8 mouse cellular contexts compared by ENCODE assay signal in genomic region chr11:116109441-116110081, GRCm38 (mm10). TPM values are rescaled to one million over a fixed set of nuclear protein-coding genes. Genes with fewer than 3 reads are reported as not detected.
DNase-seq lines count a peak whose midpoint lies in the region; ATAC-seq and TF ChIP-seq lines count a peak whose summit lies in the region.

No protein-coding gene starts in this region.

- peak; percentile 72 to 73 for DNase-seq in heart, adult 2 months
- no peak for DNase-seq in heart, postnatal 25 days (ENCODE audit: low spot score)
- DNase-seq in embryonic facial prominence, embryonic 14.5 days (ENCODE audit: low spot score), result no peak
- no peak for DNase-seq in cerebellum, adult 8-10 months
- no peak for DNase-seq in left cerebral cortex, postnatal 4 days

- H3K27ac ChIP-seq in heart, adult 2 months, result peak overlapping the region; percentile 98
- peak overlapping the region; percentile 48 for H3K27ac ChIP-seq in embryonic facial prominence, embryonic 14.5 days (replicated peaks; ENCODE audit: low read depth, low read length)
- no peak overlapping the region for H3K27ac ChIP-seq in hindbrain, embryonic 16.5 days (ENCODE audit: low read depth, low read length)
- H3K27ac ChIP-seq in liver, embryonic 12.5 days, result no peak overlapping the region
- no peak overlapping the region for H3K27ac ChIP-seq in neural tube, embryonic 15.5 days (replicated peaks)

- H3K79me2 ChIP-seq in heart, adult 2 months (replicated peaks; ENCODE audit: control insufficient read depth, insufficient read depth, low read length), result no peaks in the 10 kb centered on the region; the same call in 1 of the 2 replicates

- H3K9me3 ChIP-seq in embryonic facial prominence, embryonic 14.5 days (ENCODE audit: control insufficient read depth, low read length), result no peaks in the 10 kb centered on the region
- H3K9me3 ChIP-seq in hindbrain, embryonic 16.5 days (ENCODE audit: control insufficient read depth, low read length), result no peaks in the 10 kb centered on the region
- H3K9me3 ChIP-seq in liver, embryonic 12.5 days (replicated peaks), result no peaks in the 10 kb centered on the region
- no peaks in the 10 kb centered on the region for H3K9me3 ChIP-seq in neural tube, embryonic 15.5 days (replicated peaks)

- no peak for TF ChIP-seq POLR2A in heart, adult 2 months (IDR thresholded peaks at IDR 0.05; ENCODE audit: insufficient read depth, low read depth, low read length)

- under 1% methylated on average over 67 of the region's 70 CpGs for WGBS in heart, adult 2 months
- WGBS in embryonic facial prominence, embryonic 14.5 days, result 2% methylated on average over 37 of the region's 70 CpGs
- 2% methylated on average over 62 of the region's 70 CpGs for WGBS in hindbrain, embryonic 16.5 days
- 2% methylated on average over 69 of the region's 70 CpGs for WGBS in liver, embryonic 12.5 days (ENCODE audit: insufficient replicate concordance)
- 2% methylated on average over 52 of the region's 70 CpGs for WGBS in neural tube, embryonic 15.5 days

- no peaks in the 10 kb centered on the region for H3K27me3 ChIP-seq in heart, adult 2 months (ENCODE audit: control insufficient read depth, insufficient read depth, low read length)
- peaks cover 54% of the 10 kb centered on the region for H3K27me3 ChIP-seq in embryonic facial prominence, embryonic 14.5 days (replicated peaks; ENCODE audit: control insufficient read depth, insufficient read depth, low read length)
- peaks cover 42% of the 10 kb centered on the region for H3K27me3 ChIP-seq in hindbrain, embryonic 16.5 days (replicated peaks; ENCODE audit: control insufficient read depth, insufficient read depth, low read length)
- peaks cover 71% of the 10 kb centered on the region for H3K27me3 ChIP-seq in liver, embryonic 12.5 days (replicated peaks)
- peaks cover 66% of the 10 kb centered on the region for H3K27me3 ChIP-seq in neural tube, embryonic 15.5 days (replicated peaks)

- 0 out of 2 replicates have a peak, but pooled peaks have one; percentile 3 for ATAC-seq in embryonic facial prominence, embryonic 14.5 days (ENCODE audit: low read depth)
- no peak for ATAC-seq in hindbrain, embryonic 16.5 days
- ATAC-seq in liver, embryonic 12.5 days, result no peak
- ATAC-seq in neural tube, embryonic 15.5 days (ENCODE audit: low FRiP score), result no peak; the same call in 1 of the 2 replicates

- intact Hi-C loops in heart, adult 2 months (cut with DNase I), result loop anchor here (1.0 to 2.0 kb wide), 2 partner anchors 15 to 22 kb away; no protein-coding TSS in a partner anchor
- intact Hi-C loops in heart, postnatal 25 days (cut with DNase I), result loop anchor here (1.0 to 2.0 kb wide), 2 partner anchors 19 to 21 kb away; no protein-coding TSS in a partner anchor
- intact Hi-C loops in left cerebral cortex, postnatal 4 days (cut with DNase I), result no loop called here

- peaks cover 3% of the 10 kb centered on the region for H3K36me3 ChIP-seq in heart, adult 2 months (ENCODE audit: control insufficient read depth, insufficient read depth, low read length)
- H3K36me3 ChIP-seq in embryonic facial prominence, embryonic 14.5 days (ENCODE audit: control insufficient read depth, insufficient read depth, low read length), result no peaks in the 10 kb centered on the region
- H3K36me3 ChIP-seq in hindbrain, embryonic 16.5 days (ENCODE audit: control insufficient read depth, insufficient read depth, low read length), result no peaks in the 10 kb centered on the region
- H3K36me3 ChIP-seq in liver, embryonic 12.5 days, result no peaks in the 10 kb centered on the region
- H3K36me3 ChIP-seq in neural tube, embryonic 15.5 days, result no peaks in the 10 kb centered on the region

- TF ChIP-seq EP300 in heart, adult 2 months (IDR thresholded peaks at IDR 0.05; ENCODE audit: insufficient read depth, low read depth, low read length), result no peak

- peak overlapping the region; percentile 96 for H3K9ac ChIP-seq in heart, adult 2 months (ENCODE audit: low read depth, low read length)
- H3K9ac ChIP-seq in embryonic facial prominence, embryonic 14.5 days (ENCODE audit: low read depth, low read length), result peak overlapping the region; percentile 67
- H3K9ac ChIP-seq in hindbrain, embryonic 16.5 days (ENCODE audit: low read depth, low read length), result peak overlapping the region; percentile 43
- peak overlapping the region; percentile 54 for H3K9ac ChIP-seq in liver, embryonic 12.5 days
- peak overlapping the region; percentile 41 for H3K9ac ChIP-seq in neural tube, embryonic 15.5 days (replicated peaks)

- peaks cover 13% of the 10 kb centered on the region for H3K4me1 ChIP-seq in heart, adult 2 months (ENCODE audit: control insufficient read depth, insufficient read depth, low read length)
- H3K4me1 ChIP-seq in embryonic facial prominence, embryonic 14.5 days (ENCODE audit: control insufficient read depth, insufficient read depth, low read length), result peaks cover 42% of the 10 kb centered on the region
- H3K4me1 ChIP-seq in hindbrain, embryonic 16.5 days (ENCODE audit: control insufficient read depth, insufficient read depth, low read depth, low read length), result peaks cover 16% of the 10 kb centered on the region
- H3K4me1 ChIP-seq in liver, embryonic 12.5 days, result peaks cover 59% of the 10 kb centered on the region
- peaks cover 39% of the 10 kb centered on the region for H3K4me1 ChIP-seq in neural tube, embryonic 15.5 days

- peak overlapping the region; percentile 77 for H3K4me2 ChIP-seq in embryonic facial prominence, embryonic 14.5 days (ENCODE audit: low read depth, low read length)
- peak overlapping the region; percentile 43 for H3K4me2 ChIP-seq in hindbrain, embryonic 16.5 days (ENCODE audit: low read length)
- peak overlapping the region; percentile 68 for H3K4me2 ChIP-seq in liver, embryonic 12.5 days
- peak overlapping the region; percentile 61 for H3K4me2 ChIP-seq in neural tube, embryonic 15.5 days

- peak overlapping the region; percentile 65 for H3K4me3 ChIP-seq in heart, adult 2 months
- peak overlapping the region; percentile 53 for H3K4me3 ChIP-seq in embryonic facial prominence, embryonic 14.5 days (ENCODE audit: low read depth, low read length)
- peak overlapping the region; percentile 36 for H3K4me3 ChIP-seq in hindbrain, embryonic 16.5 days (ENCODE audit: low read length)
- H3K4me3 ChIP-seq in liver, embryonic 12.5 days, result peak overlapping the region; percentile 47
- peak overlapping the region; percentile 37 for H3K4me3 ChIP-seq in neural tube, embryonic 15.5 days (replicated peaks)

- TF ChIP-seq CTCF in heart, adult 2 months (IDR thresholded peaks at IDR 0.05), result peak; percentile 34; the same call in 1 of the 2 replicates

RNA-seq across cellular contexts. Expression of gene Trim47, which starts 17.4 kb away (rescaled TPM):
- total RNA-seq in heart, adult 2 months (2021), result 10 to 100 TPM; 23.1 to 28.2 TPM
- 23.7 and 29.5 TPM in 2 replicates for polyA plus RNA-seq in heart, adult 2 months (2012; rRNA removed)
- total RNA-seq in heart, postnatal 25 days (2021), result 10 to 100 TPM; 27.0 to 37.6 TPM
- polyA plus RNA-seq in embryonic facial prominence, embryonic 14.5 days (2014; fragmentation: Nextera tagmentation; extraction: Ambion mirVana), result 25.6 and 29.0 TPM in 2 replicates
- 13.5 and 14.5 TPM in 2 replicates for polyA plus RNA-seq in hindbrain, embryonic 16.5 days (2015; fragmentation: Nextera tagmentation; extraction: Ambion mirVana)
- 6.2 TPM in 2 replicates for polyA plus RNA-seq in liver, embryonic 12.5 days (2016; fragmentation: Nextera tagmentation; extraction: Ambion mirVana)
- polyA plus RNA-seq in neural tube, embryonic 15.5 days (2015; fragmentation: Nextera tagmentation; extraction: Ambion mirVana), result 9.8 TPM in 2 replicates
- 1 to 10 TPM; 9.2 to 9.3 TPM for total RNA-seq in left cerebral cortex, postnatal 4 days (2021)

RNA-seq across cellular contexts. Expression of gene Trim65, which starts 21.4 kb away (rescaled TPM):
- total RNA-seq in heart, adult 2 months (2021), result 1 to 10 TPM; 6.1 to 8.6 TPM
- polyA plus RNA-seq in heart, adult 2 months (2012; rRNA removed), result 8.8 and 10.8 TPM in 2 replicates
- 1 to 10 TPM; 6.1 to 8.4 TPM for total RNA-seq in heart, postnatal 25 days (2021)
- polyA plus RNA-seq in embryonic facial prominence, embryonic 14.5 days (2014; fragmentation: Nextera tagmentation; extraction: Ambion mirVana), result 2.9 and 3.2 TPM in 2 replicates
- 3.0 and 4.2 TPM in 2 replicates for polyA plus RNA-seq in hindbrain, embryonic 16.5 days (2015; fragmentation: Nextera tagmentation; extraction: Ambion mirVana)
- 1.7 and 2.0 TPM in 2 replicates for polyA plus RNA-seq in liver, embryonic 12.5 days (2016; fragmentation: Nextera tagmentation; extraction: Ambion mirVana)
- 3.4 and 4.1 TPM in 2 replicates for polyA plus RNA-seq in neural tube, embryonic 15.5 days (2015; fragmentation: Nextera tagmentation; extraction: Ambion mirVana)
- total RNA-seq in left cerebral cortex, postnatal 4 days (2021), result 1 to 10 TPM; 4.9 to 5.2 TPM

RNA-seq across cellular contexts. Expression of gene Wbp2, which starts 22.8 kb away (rescaled TPM):
- total RNA-seq in heart, adult 2 months (2021), result 100 to 1,000 TPM in 1 of 2 experiments, 10 to 100 TPM in 1; 91.0 to 108 TPM
- polyA plus RNA-seq in heart, adult 2 months (2012; rRNA removed), result 151 and 176 TPM in 2 replicates
- total RNA-seq in heart, postnatal 25 days (2021), result 10 to 100 TPM; 80.1 to 92.2 TPM
- 69.0 and 74.9 TPM in 2 replicates for polyA plus RNA-seq in embryonic facial prominence, embryonic 14.5 days (2014; fragmentation: Nextera tagmentation; extraction: Ambion mirVana)
- polyA plus RNA-seq in hindbrain, embryonic 16.5 days (2015; fragmentation: Nextera tagmentation; extraction: Ambion mirVana), result 183 and 225 TPM in 2 replicates
- polyA plus RNA-seq in liver, embryonic 12.5 days (2016; fragmentation: Nextera tagmentation; extraction: Ambion mirVana), result 76.4 and 77.8 TPM in 2 replicates
- polyA plus RNA-seq in neural tube, embryonic 15.5 days (2015; fragmentation: Nextera tagmentation; extraction: Ambion mirVana), result 162 and 167 TPM in 2 replicates
- total RNA-seq in left cerebral cortex, postnatal 4 days (2021), result 100 to 1,000 TPM; 171 to 176 TPM

RNA-seq across cellular contexts. Expression of gene Mrpl38, which starts 29.1 kb away (rescaled TPM):
- total RNA-seq in heart, adult 2 months (2021), result 10 to 100 TPM; 56.8 to 59.7 TPM
- polyA plus RNA-seq in heart, adult 2 months (2012; rRNA removed), result 42.1 and 55.5 TPM in 2 replicates
- total RNA-seq in heart, postnatal 25 days (2021), result 10 to 100 TPM; 62.5 to 66.0 TPM
- polyA plus RNA-seq in embryonic facial prominence, embryonic 14.5 days (2014; fragmentation: Nextera tagmentation; extraction: Ambion mirVana), result 76.4 and 81.3 TPM in 2 replicates
- polyA plus RNA-seq in hindbrain, embryonic 16.5 days (2015; fragmentation: Nextera tagmentation; extraction: Ambion mirVana), result 84.0 and 86.8 TPM in 2 replicates
- 76.7 and 81.5 TPM in 2 replicates for polyA plus RNA-seq in liver, embryonic 12.5 days (2016; fragmentation: Nextera tagmentation; extraction: Ambion mirVana)
- polyA plus RNA-seq in neural tube, embryonic 15.5 days (2015; fragmentation: Nextera tagmentation; extraction: Ambion mirVana), result 82.2 and 95.1 TPM in 2 replicates
- 10 to 100 TPM; 52.2 to 54.0 TPM for total RNA-seq in left cerebral cortex, postnatal 4 days (2021)

RNA-seq across cellular contexts. Expression of gene Unc13d, which starts 31.8 kb away (rescaled TPM):
- 1 to 10 TPM in 1 of 2 experiments, under 1 TPM in 1; 0.55 to 1.5 TPM for total RNA-seq in heart, adult 2 months (2021)
- polyA plus RNA-seq in heart, adult 2 months (2012; rRNA removed), result 1.1 and 1.7 TPM in 2 replicates
- total RNA-seq in heart, postnatal 25 days (2021), result 1 to 10 TPM in 1 of 2 experiments, under 1 TPM in 1; 0.75 to 1.0 TPM
- 2.0 and 2.6 TPM in 2 replicates for polyA plus RNA-seq in embryonic facial prominence, embryonic 14.5 days (2014; fragmentation: Nextera tagmentation; extraction: Ambion mirVana)
- polyA plus RNA-seq in hindbrain, embryonic 16.5 days (2015; fragmentation: Nextera tagmentation; extraction: Ambion mirVana), result 0.69 and 0.80 TPM in 2 replicates
- polyA plus RNA-seq in liver, embryonic 12.5 days (2016; fragmentation: Nextera tagmentation; extraction: Ambion mirVana), result 48.9 and 50.1 TPM in 2 replicates
- 1.0 and 7.1 TPM in 2 replicates for polyA plus RNA-seq in neural tube, embryonic 15.5 days (2015; fragmentation: Nextera tagmentation; extraction: Ambion mirVana)
- total RNA-seq in left cerebral cortex, postnatal 4 days (2021), result 1 to 10 TPM in 1 of 2 experiments, under 1 TPM in 1; 0.56 to 1.2 TPM

Comparison
In these comparisons a context has a peak if more than half of its experiments do, and no peak if none do; other contexts are left out.
1. DNase-seq: peak in heart, adult 2 months (2 of 2); none in heart, postnatal 25 days (single experiment), embryonic facial prominence, embryonic 14.5 days (single experiment), cerebellum, adult 8-10 months (single experiment) and left cerebral cortex, postnatal 4 days (single experiment).
2. H3K27ac ChIP-seq: peak in heart, adult 2 months (single experiment) and embryonic facial prominence, embryonic 14.5 days (single experiment); none in hindbrain, embryonic 16.5 days (single experiment), liver, embryonic 12.5 days (single experiment) and neural tube, embryonic 15.5 days (single experiment).
3. H3K9ac ChIP-seq: peak in every context shown above with its lines; median percentile 96 in heart, adult 2 months; 67 in embryonic facial prominence, embryonic 14.5 days; 54 in liver, embryonic 12.5 days; 43 in hindbrain, embryonic 16.5 days; 41 in neural tube, embryonic 15.5 days.
4. Peak in every context shown above with its lines, with median percentiles within 50 percentile points of each other: H3K4me3 ChIP-seq and H3K4me2 ChIP-seq.